Mouse (Mus musculus): ENCODE measurements around the gene Akr1c21.
"Not testable (repeated sequence)": the region's sequence is repeated elsewhere in the genome, so short reads cannot be mapped to it uniquely, and the experiment has no call there.

The Akr1c21 gene

DNA sequence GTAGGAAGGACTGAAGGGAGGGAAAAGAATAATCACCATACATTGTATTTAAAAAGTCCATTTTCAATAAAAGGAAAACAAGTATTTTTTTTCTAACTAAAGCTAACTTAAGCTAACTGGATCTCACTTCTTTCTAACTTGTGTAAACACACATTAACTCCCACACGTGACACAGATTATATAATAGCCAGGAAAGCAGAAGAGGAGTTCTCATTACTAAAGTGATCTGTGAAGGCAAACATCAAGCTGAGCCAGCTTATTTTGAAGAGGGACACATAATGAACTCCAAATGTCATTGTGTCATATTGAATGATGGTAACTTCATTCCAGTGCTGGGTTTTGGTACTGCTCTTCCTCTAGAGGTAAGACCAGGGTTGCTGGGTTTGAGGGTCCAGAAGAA is at the start of gene Akr1c21:
Gene Akr1c21, plus strand, starts transcription at position 205 of the 400 bp plus-strand sequence.
- no peak for DNase-seq (ENCODE audit: low spot score)

DNA sequence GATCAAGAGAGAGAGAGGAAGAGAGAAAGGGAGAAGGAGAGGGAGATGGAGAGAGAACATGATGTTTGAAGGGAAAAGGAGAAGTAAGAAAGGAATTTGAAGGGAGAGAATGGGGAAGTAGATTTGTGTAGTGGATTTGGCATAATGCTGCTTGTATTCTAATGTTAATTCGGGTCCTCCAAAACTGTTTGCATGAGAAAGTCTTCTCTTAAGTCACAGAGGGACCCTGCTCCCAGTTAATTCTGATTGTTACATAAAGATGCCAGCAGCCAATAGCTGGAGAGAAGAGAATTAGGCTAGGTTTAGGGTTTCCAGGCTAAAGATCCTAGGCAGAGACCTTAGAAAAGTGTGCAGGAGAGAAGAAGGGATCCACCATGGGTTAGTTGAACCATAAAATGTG is 14.7 kb upstream of the Akr1c21 start:
- no peak for DNase-seq (ENCODE audit: low spot score)

DNA sequence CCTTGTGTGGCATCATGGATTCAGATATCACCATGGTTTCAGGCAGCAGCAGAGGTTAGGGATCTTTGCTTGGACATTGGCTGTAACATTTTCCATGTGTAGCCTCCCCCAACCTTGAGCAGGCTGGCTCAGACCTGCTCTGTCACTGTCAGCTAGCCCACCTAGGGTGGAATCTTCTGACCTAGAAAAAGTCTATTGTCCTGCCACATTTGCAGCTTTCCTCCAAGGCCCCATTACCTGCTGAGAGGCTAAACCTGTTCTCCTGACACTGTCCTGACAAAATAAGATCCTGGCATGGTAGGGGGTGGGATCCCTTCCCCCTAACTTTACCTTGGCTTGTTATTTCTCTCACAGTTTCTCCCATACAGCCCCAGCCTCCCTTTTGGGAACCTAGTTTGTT is 13.4 kb upstream of the Akr1c21 start:
- DNase-seq (ENCODE audit: low spot score), result no peak

- no peak for DNase-seq (ENCODE audit: low spot score)
Measured at GRCm38 (mm10) chr13:4565996-4566395, 7.9 kb upstream of the Akr1c21 start.

GRCm38 (mm10) chr13:4576921-4577320 is 3.0 kb downstream of the Akr1c21 start:
- DNase-seq (ENCODE audit: low spot score), result no peak

DNA sequence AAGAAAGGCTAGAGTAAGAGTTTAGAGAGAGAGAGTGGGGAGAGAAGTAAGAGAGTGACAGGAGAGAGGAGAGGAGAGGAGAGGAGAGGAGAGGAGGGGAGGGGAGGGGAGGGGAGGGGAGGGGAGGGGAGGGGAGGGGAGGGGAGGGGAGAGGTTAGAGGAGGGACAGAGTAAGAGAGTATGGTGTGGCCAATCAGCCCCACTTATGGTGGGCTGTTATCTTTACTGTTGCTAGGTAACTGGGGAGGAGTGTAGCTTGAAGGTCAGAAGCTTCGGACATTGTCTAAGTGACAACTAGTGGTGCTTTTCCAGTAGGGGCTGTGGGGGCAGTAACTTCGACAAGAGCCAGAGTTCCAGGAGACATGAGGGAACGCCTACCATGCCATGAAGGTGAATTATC is 29.6 kb downstream of the Akr1c21 start:
- DNase-seq (ENCODE audit: low spot score), result not testable (repeated sequence)

- DNase-seq (ENCODE audit: low spot score), result no peak
Measured at GRCm38 (mm10) chr13:4606821-4607220, 32.9 kb downstream of the Akr1c21 start.

DNA sequence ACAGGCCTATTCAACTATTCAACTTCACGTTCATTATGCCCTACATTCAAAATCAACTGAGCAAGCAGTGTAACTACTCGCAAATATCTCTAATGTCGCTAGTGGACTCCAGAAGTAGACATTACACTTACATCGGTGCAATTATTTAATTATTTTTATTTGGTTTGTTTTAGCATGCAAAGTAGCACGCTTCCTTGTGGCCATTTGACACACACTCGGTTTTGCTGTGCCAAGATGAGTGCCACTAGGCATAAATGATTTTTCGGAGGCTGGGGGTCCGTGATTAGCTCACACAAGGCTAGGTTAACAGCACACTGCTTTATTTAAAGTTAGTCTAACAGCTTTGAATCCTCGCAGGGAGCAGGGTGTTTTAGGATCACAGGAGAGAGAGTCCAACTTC is 34.7 kb downstream of the Akr1c21 start:
- no peak for DNase-seq (ENCODE audit: low spot score)

GRCm38 (mm10) chr13:4608961-4609409 is 35.1 kb downstream of the Akr1c21 start, which contains the start of gene Akr1e1:
TSS of gene Akr1e1 (minus strand) at chr13:4609174.
- peak; percentile 81 for DNase-seq (ENCODE audit: low spot score)

DNA sequence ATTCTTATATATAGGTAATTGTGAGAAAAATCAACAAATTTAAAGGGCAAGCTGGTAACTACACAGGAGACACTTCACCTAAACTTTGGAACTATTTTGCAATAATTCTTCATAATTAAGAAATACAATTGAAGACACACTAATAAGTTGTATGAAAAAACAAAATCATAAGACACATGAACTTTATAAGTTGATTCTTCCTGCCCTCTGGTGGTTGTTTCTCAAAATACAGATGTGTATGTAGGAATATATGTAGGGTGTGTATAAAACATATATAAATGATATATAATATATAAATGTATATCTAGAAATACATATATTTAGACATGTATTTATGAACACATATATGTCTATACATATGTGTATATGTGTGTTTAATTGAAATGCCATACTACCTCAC is 37.0 kb downstream of the Akr1c21 start:
- DNase-seq (ENCODE audit: low spot score), result no peak

All from testis, postnatal 10 days (tissue).